Mouse (Mus musculus) bone marrow macrophage, adult 2 months (primary cell): ENCODE measurements around the gene Shisal1.

Experiments
- CTCF ChIP-seq: IDR thresholded peaks from 2 replicates; pipeline ENCODE4 v1.5.1; 2012; ENCODE audit warnings: low read depth, mild to moderate bottlenecking, low read length, moderate library complexity
- POLR2A ChIP-seq: IDR thresholded peaks from 2 replicates; pipeline ENCODE4 v1.6.1; 2012; ENCODE audit warnings: mild to moderate bottlenecking, low read depth, low read length, borderline replicate concordance

DNA sequence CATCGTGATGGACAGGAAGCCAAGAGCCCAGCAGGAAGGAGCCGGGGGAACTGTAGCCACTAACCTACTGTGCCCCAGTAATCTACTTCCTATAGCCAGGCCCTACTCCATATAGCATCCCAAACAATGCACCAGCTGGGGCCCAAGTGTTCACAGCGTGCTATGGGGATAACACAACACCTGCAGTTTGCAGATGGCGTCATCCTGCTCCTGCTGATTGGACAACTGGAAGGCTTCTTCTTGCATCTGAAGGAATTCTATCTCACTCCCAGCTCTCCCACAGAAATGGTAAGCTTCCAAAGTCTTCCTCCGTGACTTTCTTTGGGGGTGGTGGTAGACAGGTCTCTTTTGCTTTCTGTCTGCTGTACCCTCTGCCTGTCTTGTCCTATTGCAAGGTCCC, 109.3 kb downstream of the Shisal1 start:
- no peak for TF ChIP-seq POLR2A
- TF ChIP-seq CTCF: no peak
